Mouse (Mus musculus) layer of hippocampus, postnatal 36 days (tissue): ENCODE measurements at regions not wholly inside any gene's neighbourhood (a gene's known extent, or its start where the extent isn't known, plus 50 kb on each side); places are given as distances from the start of the nearest gene placed in this dataset.

Source experiments
- DNase-seq, 2 experiments: peaks; one replicate each; pipeline ENCODE4 v3.0.0; 2022

DNA sequence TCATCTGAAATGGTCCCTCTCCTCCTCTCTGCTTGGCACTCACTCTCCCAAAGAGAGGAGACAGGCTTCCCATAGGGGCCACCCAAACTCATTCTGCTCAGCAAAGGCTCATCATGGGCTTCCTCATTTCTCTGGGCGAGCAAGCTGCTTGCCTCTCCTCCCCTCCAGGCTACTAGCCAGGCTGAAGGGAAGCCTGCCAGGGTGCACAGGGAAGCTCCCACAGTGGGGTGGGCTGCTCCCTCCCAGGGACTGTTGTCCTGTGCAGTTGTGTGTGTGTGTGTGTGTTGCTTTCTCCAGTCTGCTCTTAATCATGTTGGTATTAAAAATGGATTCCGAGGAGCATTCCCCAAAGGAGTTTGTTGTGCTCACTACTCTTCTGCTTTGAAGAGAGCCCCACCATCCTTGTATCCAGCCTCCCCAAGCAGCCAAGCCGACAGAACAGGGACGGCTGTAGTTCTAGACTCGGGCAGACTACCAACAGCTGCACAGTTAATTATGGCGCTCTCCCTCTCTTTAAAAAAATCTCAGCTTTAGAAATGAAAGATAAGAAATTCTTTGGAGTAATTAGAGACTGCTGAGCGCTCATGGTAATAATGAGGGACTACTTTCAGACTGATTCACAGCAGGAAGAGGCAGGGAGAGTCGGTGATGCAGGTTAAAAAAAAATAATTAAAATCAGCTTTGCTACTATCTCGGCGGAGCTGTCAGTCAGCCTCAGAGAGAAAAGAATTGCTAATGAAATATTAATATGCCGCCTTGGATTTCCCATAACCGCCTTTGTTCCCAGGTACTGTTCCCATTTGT is 417.0 kb downstream of the Cmpk2 start:
- DNase-seq = peak; percentile 24 to 46

DNA sequence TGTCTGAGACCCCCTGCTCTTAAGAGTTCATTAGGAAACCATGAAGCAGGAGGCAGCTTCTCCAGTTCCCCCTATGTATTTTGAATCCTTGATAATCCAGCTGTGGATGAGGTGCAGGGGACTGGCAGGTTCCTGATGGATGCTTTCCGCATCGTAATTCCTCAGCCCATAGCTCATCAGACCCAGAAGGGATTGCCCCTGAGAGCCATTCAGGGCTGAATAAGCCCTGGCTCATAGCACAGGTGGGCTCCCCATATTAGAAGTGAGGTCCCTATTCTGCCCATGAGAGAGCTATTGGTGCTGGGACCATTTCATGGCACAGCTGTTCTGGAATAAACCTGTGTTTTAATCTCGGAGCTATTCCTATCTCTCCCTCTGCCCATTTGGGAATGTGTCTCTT is 416.1 kb downstream of the Cmpk2 start:
- DNase-seq = no peak

DNA sequence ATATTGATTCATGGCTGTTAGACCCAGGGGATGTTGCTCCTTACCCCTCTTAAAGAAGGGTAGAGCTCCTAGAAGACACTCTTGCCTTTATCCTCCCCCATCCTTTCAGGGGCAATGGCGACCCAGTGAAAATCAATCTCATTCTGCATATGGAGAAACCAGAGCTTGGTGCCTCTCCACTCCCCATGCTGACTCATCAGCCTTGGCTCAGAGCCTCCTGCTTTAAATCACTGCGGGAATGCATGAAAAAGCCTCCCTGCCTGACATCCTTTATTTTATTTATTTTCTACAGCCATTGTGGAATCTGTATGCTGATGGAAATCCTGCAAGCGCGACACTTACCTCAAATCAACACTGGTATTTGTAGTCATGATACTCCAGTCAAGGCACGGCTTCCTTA is 415.2 kb downstream of the Cmpk2 start:
- peak in 1 of 2 experiments; percentile 18 for DNase-seq

DNA sequence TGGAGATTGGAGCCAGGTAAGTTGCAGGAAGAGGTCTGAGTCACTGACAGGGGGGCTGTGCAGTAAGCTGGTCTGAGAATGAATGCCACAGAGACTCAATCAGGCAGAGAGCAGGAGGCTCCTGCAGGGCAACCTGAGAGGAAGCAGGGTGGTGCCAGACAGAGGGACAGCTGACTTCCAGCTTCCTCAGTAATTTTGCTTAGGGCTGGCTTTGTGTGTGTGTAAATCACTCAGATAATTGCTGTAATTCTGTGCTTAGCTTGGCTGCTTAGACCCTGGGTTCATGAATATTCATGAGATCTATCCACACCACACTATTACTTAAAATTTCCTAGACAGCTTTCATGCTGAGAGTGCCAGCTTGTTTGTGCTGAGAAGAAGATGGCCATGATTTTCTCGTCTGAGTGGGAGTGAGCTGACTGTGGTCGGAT is 408.7 kb downstream of the Cmpk2 start:
- DNase-seq = peak in 1 of 2 experiments; percentile 3

DNA sequence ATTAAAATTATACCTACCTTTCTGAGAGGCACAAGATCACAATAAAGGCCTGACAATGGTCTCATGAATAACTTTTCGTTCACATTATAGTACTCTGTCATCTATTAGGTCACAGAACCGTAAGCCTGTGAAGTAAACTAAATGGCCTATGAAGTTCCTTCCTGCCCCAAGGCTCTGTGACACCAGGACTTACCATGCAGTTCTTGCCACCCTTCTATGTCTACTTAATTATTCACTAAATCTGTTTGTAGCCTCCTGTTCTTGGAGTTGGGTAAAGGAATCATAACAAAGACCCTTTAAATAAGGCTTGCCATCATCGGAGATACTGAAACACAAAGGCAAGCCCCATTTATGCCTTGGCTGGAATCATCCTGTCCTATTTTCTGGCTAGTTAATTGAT is 408.3 kb downstream of the Cmpk2 start:
- no peak for DNase-seq

DNA sequence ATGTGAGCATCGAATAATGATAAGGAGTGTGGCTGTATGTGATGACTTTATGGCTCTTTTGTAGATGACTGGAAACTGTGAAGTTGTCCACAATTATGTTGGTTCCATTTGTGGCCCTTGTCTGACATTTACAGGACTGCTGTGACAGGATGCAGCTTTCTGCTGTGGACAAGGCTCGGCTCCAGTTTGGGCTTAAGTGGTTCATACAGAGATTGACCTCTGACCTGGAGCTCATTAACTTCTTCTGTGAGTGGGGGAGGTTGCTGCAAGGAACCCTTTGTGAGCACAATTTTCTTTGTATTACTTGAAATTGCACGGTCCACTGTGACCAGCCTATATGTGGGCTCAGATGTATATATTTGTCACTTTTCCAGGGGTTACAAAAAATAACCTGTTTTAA is 403.5 kb downstream of the Cmpk2 start:
- no peak for DNase-seq

DNA sequence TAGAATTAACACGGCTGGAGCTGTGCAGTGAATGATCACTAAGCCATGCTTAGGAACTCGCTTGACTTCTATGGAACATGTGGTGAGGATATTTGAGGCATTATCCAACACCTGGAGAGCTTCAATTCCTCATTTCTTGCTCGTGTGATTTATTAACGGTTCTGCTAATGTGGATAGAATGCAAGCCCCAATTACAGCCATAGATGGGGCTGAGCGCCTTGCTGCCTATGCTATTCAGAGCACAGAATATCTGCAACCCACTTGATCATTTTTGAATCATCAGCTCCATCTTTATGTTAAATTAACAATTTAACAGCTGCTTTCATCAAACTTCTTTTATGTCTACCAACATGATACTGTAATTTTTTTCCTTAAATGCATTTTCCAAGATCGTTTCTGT is 398.7 kb downstream of the Cmpk2 start:
- no peak for DNase-seq

DNA sequence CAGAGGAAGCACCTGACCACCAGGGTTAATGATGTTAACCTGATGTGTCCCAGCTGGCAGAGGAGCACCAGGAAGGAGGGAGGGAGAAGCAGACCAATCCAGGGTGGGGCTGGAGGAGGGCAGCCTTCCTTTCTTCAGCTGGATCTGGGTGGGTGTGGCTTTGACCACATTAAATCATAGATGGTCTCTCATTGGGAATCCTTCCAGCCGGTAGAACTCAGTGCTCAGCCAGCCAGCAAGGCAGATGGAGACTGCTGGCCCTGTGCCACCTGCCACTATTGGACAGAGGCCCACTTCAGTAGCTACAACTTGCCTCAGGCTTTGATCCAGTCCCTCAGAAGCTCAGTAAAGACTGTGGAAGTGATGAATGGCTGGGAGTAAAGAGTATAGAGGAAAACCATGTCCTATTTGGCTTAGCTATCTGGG is 386.1 kb downstream of the Cmpk2 start:
- DNase-seq = peak; percentile 47 to 61

DNA sequence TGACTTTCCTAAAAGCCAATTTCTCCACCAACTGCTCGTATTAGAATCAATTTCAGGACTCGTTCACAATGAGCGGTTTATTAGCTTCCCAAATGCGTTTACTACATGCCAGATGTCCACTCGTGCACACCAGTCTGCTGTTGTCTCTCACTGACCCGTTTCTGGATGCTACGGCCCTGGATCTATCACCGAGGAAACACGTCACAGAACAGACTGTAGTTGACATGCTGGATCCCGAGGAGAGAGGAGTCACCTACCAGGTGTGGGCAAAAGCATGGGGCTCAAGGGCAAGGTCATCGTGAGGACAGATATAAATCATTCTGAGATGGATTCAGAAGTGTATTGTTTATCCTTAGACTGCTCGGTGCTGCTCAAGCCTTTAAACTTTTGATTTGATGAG is 375.9 kb downstream of the Cmpk2 start:
- DNase-seq = no peak

DNA sequence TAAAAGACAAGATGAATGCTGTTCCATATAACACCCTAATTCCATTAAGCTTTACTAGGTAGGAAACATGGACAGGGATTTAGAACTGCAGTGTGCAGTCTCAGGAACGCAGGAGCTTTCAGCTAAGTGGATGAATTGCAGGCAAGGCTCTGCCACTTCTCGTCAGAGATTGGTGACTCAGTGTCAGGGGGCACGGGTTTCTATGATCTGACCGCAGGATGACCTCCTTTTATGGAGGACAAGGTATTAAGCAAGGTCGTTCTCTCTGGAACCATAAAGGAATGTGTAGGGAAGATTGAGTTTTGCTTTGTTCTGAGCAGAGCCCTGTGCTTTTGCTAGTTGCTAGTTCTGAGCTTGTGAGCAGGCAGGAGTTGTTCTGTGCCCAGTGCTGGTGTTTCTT is 373.7 kb downstream of the Cmpk2 start:
- DNase-seq = no peak

DNA sequence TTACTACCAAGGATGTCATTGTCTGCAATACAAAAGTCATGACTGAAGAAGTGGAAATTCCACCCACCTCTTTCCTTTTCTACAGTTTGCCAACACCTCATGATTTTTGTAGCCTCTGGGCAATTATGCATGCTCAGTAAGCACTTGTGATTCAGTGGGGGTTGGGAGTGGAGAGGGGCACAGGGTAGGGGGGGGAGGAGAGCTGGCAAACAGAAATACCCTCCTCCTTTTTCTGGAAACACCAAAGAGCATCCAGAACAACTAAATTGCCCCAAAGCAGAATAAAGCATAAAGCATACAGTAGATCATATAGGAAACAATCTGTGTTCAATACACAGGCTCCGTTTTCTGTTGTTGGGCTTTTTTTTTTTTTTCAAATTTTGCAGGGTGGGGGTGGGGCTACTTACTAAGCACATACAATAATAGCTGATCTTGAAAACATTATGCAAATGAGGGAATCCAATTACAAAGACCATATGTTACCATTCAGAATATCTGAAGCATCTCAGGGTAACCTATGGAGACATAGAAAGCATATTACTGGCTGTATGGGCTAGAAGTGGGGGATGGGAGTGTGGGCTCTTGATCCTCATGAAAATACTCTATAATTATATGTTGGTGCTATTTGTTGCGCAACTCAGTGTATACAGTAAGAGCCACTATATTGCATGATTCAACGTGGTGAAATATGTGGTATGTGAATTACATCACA is 352.4 kb downstream of the Cmpk2 start:
- no peak for DNase-seq

DNA sequence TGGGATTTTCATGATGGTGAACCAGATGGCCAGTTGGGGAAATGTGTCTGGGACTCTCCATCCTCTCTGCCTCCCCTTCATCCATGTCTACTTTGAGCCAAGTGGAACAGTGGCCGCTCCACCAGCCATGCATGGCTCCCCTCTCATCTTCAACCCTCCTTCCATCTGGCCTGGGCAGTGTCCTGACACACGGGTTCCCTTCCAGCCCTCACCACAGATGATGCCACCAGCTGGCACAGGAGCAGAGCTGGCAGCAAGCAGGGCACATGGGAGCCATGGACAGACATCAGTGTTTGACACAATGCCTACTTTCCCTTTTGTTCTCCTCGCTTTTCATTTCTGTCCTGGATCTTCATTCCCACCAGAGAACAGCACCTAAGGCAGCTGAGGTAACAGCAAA is 348.9 kb downstream of the Cmpk2 start:
- DNase-seq = peak in 1 of 2 experiments; percentile 20

DNA sequence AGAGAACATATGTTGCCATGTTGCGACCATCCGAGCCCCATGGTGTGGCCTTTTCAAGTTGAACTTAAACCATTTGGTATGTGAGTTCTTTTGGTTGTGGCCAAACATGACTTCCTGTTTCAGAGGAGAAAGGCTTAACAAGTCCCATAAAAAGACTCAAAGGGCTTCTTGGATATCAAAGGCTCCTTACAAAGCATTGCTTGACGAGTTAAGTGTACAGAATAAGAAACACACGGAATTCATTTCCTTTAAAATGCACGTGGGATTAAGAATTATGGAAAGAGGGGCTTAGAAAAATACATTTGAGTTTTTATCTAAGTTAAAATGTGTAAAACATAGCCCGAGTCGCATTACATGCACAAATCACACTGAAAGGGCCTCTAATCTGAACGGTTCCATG is 346.8 kb downstream of the Cmpk2 start:
- DNase-seq = no peak

DNA sequence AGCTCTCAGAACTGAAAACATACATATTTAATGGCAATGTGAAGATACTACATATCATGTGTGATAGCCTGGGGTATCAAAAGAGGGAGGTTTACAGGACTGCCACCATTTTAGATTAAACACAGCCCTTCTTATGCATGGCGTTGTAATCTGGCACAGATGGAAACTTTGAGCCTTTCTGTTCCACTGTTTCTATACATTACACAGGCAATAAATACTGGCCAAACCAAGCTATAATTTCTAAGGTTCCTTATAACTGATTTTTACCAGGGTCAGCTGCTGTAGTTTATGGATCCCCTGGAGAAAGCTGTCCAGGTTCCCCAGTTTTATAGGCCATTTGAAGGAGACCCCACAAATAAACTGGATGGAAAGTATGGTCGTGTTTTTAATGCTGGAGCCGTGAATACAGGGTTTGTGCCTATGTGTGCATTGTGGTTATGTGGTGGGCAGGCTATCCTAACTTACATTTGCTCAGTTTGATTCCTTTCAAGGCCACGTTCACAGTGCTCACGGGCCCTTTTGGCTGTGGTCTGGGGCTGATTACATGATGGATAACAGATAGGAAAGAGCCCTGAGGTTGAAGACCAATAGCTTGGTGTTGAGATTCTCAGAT is 341.7 kb downstream of the Cmpk2 start:
- no peak for DNase-seq

DNA sequence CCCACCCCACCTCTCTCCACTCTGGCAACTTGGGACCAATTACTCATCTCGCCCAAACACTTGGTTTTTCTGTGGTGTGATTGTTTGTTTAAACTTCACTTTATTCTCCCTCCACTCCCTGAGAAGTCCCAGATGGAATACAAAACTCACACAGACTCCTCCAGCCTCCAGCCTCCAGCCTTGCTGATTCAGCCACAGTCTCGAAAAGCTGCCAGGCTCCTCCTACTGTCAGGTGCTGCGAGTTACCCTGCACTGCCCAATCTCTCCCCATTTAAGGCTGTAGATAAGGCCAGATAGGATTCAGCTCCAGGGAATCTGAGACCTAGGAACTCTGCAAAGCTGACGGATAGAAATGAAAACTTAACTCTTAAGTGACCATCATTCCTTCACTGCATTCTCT is 340.7 kb downstream of the Cmpk2 start:
- DNase-seq = no peak

DNA sequence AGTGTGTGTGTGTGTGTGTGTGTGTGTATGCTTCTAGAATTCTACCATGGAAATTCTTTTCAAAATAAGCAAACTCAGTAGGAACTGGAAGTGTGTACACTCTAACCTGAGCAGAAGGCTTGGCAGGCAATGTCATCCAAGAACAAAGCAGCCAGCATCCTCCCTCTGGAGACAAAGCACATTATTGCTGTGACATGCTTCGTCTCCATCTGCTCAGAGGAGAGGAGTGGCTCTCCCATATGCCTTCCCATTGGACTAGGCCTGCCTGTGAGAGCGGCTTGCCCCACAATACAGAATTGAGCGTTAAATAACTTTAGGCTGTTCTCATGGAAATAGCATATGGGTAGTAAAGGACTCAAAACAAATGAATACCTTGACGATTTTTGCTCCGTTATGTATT is 333.5 kb downstream of the Cmpk2 start:
- DNase-seq = peak; percentile 60 to 71

DNA sequence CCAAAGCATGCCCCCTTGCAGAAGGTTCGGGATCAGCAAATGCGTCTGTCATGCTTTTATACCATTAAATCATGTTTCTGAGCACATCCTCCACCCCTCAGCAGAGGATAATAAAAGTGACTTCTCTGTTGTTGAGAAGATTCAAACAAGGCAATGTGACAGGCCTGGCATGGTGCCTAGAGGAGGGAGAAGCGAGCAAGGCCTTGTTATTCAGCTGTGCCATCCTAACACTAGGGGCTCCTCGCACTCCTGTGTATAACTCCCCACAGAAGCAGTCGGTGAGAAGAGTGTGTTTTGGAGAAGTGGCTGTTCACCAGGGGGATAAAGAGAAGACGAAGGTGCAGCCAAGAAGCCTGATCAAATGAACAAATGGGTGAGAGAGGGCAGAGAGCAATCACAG is 330.3 kb downstream of the Cmpk2 start:
- DNase-seq = no peak

DNA sequence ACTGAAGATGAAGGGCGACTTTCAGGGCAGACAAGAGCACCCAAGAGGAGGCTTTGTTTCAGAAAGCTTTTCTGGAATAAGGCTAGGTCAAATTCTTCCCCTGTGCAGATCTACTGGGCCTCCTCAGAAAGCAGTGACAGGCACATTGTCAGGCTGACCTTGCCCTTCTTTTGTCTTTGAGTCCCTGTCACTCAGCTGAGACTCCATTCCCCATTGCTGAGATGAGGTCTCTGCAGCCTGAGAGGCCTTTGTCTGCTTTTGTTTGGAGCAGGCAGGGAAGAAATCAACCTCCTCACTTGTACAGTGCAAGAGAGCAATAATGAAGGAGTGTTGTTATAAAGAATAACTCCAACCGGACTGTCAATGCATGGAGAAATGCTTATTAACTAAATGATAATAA is 327.4 kb downstream of the Cmpk2 start:
- no peak for DNase-seq

DNA sequence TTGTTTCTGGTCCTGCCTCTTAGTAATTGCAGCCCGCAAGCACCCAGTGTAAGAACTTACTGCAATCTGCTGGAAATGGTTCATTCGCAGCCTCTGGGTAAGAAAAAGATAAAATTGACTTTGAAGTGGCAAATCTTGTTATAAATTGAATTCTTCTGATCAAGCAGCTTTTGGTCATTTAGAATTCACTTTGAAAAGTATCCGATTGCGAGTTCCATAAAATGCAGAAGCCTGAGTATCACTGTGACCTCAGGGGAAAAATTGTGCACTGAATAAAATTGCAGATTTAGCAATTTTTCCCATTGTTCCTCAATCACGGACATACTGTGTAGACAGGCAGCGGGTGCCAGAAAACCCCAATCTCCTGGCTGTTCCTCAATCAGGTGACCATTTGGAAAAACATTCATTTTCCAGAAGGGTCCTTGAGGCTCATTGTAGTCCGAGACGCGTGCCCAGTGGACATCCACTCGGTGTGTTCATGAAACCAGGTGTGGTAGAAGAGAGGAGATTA is 320.4 kb downstream of the Cmpk2 start:
- DNase-seq = no peak

DNA sequence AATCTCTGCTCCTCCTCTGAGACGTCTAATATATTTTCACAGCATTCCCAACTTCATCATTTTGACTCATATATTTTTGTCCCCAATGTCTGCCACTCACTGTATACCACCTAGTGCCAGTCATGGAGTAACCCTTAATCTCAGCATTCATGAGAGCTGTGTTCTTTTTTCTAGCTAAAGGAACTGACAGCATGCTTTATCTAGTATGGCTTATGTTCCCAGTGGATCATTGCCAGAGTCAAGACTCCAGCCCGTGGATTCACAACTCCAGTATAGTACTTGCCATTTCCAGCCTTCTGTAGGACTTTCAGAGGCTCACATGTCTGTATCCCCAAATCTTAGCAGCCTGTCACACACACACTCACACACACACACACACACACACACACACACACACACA is 316.5 kb downstream of the Cmpk2 start:
- DNase-seq = no peak

DNA sequence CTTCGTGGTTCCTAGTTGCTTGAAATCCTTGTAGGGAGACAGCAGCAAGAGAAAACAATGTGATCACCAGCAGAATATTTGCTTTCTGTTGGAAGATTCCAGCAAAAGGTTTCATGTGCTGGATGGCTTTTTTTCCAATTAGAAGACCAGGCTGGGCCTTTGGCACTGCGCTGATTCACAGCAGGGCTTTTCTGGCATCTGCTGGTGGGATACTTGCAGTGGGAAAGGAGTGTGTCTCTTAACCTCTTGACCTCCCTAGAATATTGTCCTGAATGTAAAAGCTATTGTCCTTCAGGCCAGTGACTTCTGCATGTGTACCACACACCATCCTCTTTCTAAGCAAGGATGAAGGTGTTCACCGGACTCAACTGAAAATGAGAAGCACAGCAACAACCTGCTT is 315.4 kb downstream of the Cmpk2 start:
- no peak for DNase-seq

DNA sequence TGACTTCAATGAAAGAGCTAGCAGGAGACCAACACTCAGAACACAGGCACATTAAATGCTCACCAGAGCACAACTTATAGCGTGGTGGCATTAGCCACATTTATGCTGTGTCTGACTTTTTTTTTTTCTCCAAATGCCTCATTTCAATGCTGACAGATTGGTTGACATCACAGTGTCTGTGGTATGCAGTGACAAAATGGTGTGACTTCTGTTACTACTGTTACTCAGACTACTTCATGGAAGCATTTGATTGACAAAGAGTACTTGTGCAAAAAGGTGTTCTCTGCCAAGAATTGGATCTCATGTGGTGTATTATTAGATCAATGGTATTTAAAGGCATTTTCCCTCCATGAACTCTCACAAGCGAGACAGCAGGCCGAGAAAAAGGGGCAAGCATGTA is 314.8 kb downstream of the Cmpk2 start:
- peak in 1 of 2 experiments; percentile 5 for DNase-seq

DNA sequence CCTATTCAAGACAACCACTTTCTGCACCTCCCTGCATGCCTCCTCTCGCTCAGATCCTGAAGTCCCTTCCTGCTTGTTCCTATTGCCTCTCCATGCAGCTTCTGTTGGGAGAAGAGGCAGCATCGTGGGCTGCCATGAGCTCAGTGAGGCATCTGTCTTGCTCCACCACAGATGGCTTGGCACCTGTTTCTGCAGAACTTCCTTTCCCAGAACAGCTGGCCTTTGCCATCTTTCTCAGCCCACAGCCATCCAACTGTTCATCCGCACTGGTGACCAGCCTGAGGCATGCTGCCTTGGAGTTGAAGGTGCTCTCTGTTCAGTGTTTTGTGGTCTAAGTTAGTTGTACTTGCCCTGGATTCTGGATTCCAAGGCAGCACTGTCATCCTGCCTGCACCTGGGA is 312.5 kb downstream of the Cmpk2 start:
- peak; percentile 71 to 72 for DNase-seq
